Mouse (Mus musculus): Measurements from ENCODE around the gene Mta1. TPM values are rescaled to one million over a fixed set of nuclear protein-coding genes. Genes with fewer than 3 reads are reported as not detected.

Mta1 gene
- 33.2 TPM for polyA plus RNA-seq (2014; fragmentation: Illumina TruSeq; extraction: RNeasy Lipid Tissue Mini Kit (QIAGEN cat#74804); ENCODE audit: low read depth, low replicate concordance)

GRCm38 (mm10) chr12:113097749-113098281 is at the start of gene Mta1:
Gene Mta1 (plus strand): TSS chr12:113098278.

GRCm38 (mm10) chr12:113074329-113075062 is 23.6 kb upstream of the Mta1 start, which contains the start of gene Tex22:
Gene Tex22 (plus strand): TSS chr12:113074502.

GRCm38 (mm10) chr12:113139908-113140615 is 42.0 kb downstream of the Mta1 start, which contains the start of gene Crip2:
Gene Crip2 (plus strand): TSS chr12:113140236.

GRCm38 (mm10) chr12:113146112-113147057 is 48.3 kb downstream of the Mta1 start, which contains the start of gene Crip1:
Gene Crip1 (plus strand): TSS chr12:113146316.

GRCm38 (mm10) chr12:113155887-113156539 is 57.9 kb downstream of the Mta1 start, which contains the start of gene Tedc1:
Gene Tedc1 (plus strand): TSS chr12:113156421.

GRCm38 (mm10) chr12:113185442-113186291 is 87.6 kb downstream of the Mta1 start, which contains the start of gene Tmem121:
Gene Tmem121 (plus strand): TSS chr12:113185930.

Other genes starting within 250 kb of the Mta1 start
- 0.47 TPM for gene Gpr132, start 230.1 kb upstream of the Mta1 start, polyA plus RNA-seq (2014; fragmentation: Illumina TruSeq; extraction: RNeasy Lipid Tissue Mini Kit (QIAGEN cat#74804); ENCODE audit: low read depth, low replicate concordance)
- gene Jag2, start 168.5 kb upstream of the Mta1 start, polyA plus RNA-seq (2014; fragmentation: Illumina TruSeq; extraction: RNeasy Lipid Tissue Mini Kit (QIAGEN cat#74804); ENCODE audit: low read depth, low replicate concordance) = 19.3 TPM
- gene Nudt14, start 156.2 kb upstream of the Mta1 start, polyA plus RNA-seq (2014; fragmentation: Illumina TruSeq; extraction: RNeasy Lipid Tissue Mini Kit (QIAGEN cat#74804); ENCODE audit: low read depth, low replicate concordance) = 9.4 TPM
- gene Btbd6, start 121.8 kb upstream of the Mta1 start, polyA plus RNA-seq (2014; fragmentation: Illumina TruSeq; extraction: RNeasy Lipid Tissue Mini Kit (QIAGEN cat#74804); ENCODE audit: low read depth, low replicate concordance) = 21.7 TPM
- gene Brf1, start 97.6 kb upstream of the Mta1 start, polyA plus RNA-seq (2014; fragmentation: Illumina TruSeq; extraction: RNeasy Lipid Tissue Mini Kit (QIAGEN cat#74804); ENCODE audit: low read depth, low replicate concordance) = 27.8 TPM
- 33.8 TPM for gene Pacs2, start 83.8 kb upstream of the Mta1 start, polyA plus RNA-seq (2014; fragmentation: Illumina TruSeq; extraction: RNeasy Lipid Tissue Mini Kit (QIAGEN cat#74804); ENCODE audit: low read depth, low replicate concordance)
- not detected for gene Tex22, start 23.8 kb upstream of the Mta1 start, polyA plus RNA-seq (2014; fragmentation: Illumina TruSeq; extraction: RNeasy Lipid Tissue Mini Kit (QIAGEN cat#74804); ENCODE audit: low read depth, low replicate concordance)
- 1,580 TPM for gene Crip2, start 42.0 kb downstream of the Mta1 start, polyA plus RNA-seq (2014; fragmentation: Illumina TruSeq; extraction: RNeasy Lipid Tissue Mini Kit (QIAGEN cat#74804); ENCODE audit: low read depth, low replicate concordance)
- 299 TPM for gene Crip1, start 48.0 kb downstream of the Mta1 start, polyA plus RNA-seq (2014; fragmentation: Illumina TruSeq; extraction: RNeasy Lipid Tissue Mini Kit (QIAGEN cat#74804); ENCODE audit: low read depth, low replicate concordance)
- gene Tedc1, start 58.1 kb downstream of the Mta1 start, polyA plus RNA-seq (2014; fragmentation: Illumina TruSeq; extraction: RNeasy Lipid Tissue Mini Kit (QIAGEN cat#74804); ENCODE audit: low read depth, low replicate concordance) = not detected
- not detected for gene Tmem121, start 87.7 kb downstream of the Mta1 start, polyA plus RNA-seq (2014; fragmentation: Illumina TruSeq; extraction: RNeasy Lipid Tissue Mini Kit (QIAGEN cat#74804); ENCODE audit: low read depth, low replicate concordance)